Mouse (Mus musculus) midbrain, embryonic 15.5 days (tissue): ENCODE measurements around the gene Slc12a3. TPM values are rescaled to one million over a fixed set of nuclear protein-coding genes. Genes with fewer than 3 reads are reported as not detected.

Experiments
- ATAC-seq: fragments of 200-750 bp; cut with Nextera tagmentation; replicated peaks from 2 replicates; pipeline ENCODE4 v1.8.0; 2017; ENCODE audit warnings: moderate TSS enrichment
- H3K27ac ChIP-seq: fragments of 300-500 bp; sonication (generic); 2 replicates; pipeline ENCODE4 v1.5.1; 2015; ENCODE audit warnings: mild to moderate bottlenecking, inconsistent platforms
- H3K27me3 ChIP-seq: fragments of 300-500 bp; sonication (generic); replicated peaks from 2 replicates; pipeline ENCODE4 v1.6.1; 2015; ENCODE audit warnings: inconsistent platforms
- H3K36me3 ChIP-seq: fragments of 300-500 bp; sonication (generic); replicated peaks from 2 replicates; pipeline ENCODE4 v1.6.1; 2015; ENCODE audit warnings: inconsistent platforms
- H3K4me1 ChIP-seq: fragments of 300-500 bp; sonication (generic); 2 replicates; pipeline ENCODE4 v1.6.1; 2015; ENCODE audit warnings: inconsistent platforms
- H3K4me2 ChIP-seq: fragments of 300-500 bp; sonication (generic); 2 replicates; pipeline ENCODE4 v1.6.1; 2015; ENCODE audit warnings: inconsistent platforms, mild to moderate bottlenecking, moderate library complexity
- H3K4me3 ChIP-seq: fragments of 300-500 bp; sonication (generic); 2 replicates; pipeline ENCODE4 v1.5.1; 2015; ENCODE audit warnings: mild to moderate bottlenecking, inconsistent platforms
- H3K9ac ChIP-seq: fragments of 300-500 bp; sonication (generic); 2 replicates; pipeline ENCODE4 v1.6.1; 2015; ENCODE audit warnings: mild to moderate bottlenecking, inconsistent platforms
- H3K9me3 ChIP-seq: fragments of 300-500 bp; sonication (generic); 2 replicates; pipeline ENCODE4 v1.6.1; 2016; ENCODE audit warnings: inconsistent platforms
- WGBS: fragments of 180-500 bp; shearing (Covaris S2); methylation state at CpG from one replicate; pipeline ENCODE4 v1.1.7; 2015; ENCODE audit warnings: mixed read lengths; 5-methylcytosine and 5-hydroxymethylcytosine counted together
- polyA plus RNA-seq: library from polyadenylated mRNA; unstranded; fragments of >200 nt; fragmentation: Nextera tagmentation; extraction: Ambion mirVana; gene quantifications from 2 replicates; pipeline ENCODE4 v1.2.1, GENCODE M21; 2015

Gene Slc12a3
- polyA plus RNA-seq, 1 experiment from 2014 or later: 0.05 TPM

DNA sequence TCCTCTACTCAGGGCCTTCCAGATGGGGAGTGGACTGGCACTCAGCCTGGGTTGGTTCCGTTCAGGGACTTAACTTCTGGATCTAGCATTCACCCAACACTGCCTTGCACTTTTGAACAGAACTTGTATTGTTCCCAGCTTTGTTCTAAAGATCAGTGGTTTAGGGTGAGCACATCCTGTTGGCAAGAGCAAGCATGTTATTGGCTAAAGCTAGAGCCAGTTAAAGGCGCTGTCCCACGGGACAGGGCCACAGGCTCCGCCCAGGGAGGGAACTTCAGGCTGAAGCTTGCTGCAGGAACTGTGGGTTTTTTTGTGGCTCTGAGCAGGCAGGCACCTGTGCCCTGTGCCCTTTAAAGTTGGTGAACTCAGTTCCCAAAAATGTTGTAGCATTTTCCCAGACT is 34.3 kb downstream of the Slc12a3 start:
- no peak overlapping the region for H3K27ac ChIP-seq
- H3K36me3 ChIP-seq: no peaks in the 10 kb centered on the region
- H3K9ac ChIP-seq: no peak overlapping the region
- no peaks in the 10 kb centered on the region for H3K9me3 ChIP-seq
- H3K4me3 ChIP-seq: no peak overlapping the region
- H3K4me2 ChIP-seq: no peak overlapping the region
- no peak for ATAC-seq
- no peaks in the 10 kb centered on the region for H3K27me3 ChIP-seq
- 52% methylated on average over 4 of the region's 4 CpGs for WGBS
- no peaks in the 10 kb centered on the region for H3K4me1 ChIP-seq

DNA sequence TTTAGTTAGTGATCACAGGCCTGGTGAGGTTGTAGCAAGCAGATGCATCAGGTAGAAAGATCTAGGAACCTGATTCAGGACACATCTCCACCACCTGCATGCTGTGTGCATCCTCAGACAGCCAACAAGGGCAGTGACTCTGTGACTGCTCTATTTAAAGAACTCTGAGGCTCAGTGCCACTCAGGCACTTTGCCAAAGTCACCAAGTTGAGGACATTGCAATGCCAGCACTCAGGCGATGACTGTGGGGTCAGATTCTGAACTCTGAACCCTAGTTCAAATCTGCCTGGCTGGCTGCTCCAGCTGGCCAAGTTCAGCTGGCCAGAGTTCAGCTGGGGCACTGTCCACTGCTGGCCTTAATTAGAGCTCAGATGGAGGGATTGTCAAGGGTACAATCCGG is 34.9 kb downstream of the Slc12a3 start:
- Histone ChIP-seq H3K9me3 (no peaks in the 10 kb centered on the region), H3K27me3 (no peaks in the 10 kb centered on the region), H3K4me1 (no peaks in the 10 kb centered on the region), H3K27ac (no peak overlapping the region), H3K36me3 (no peaks in the 10 kb centered on the region), H3K9ac (no peak overlapping the region), H3K4me2 (no peak overlapping the region), H3K4me3 (no peak overlapping the region)
- 91% methylated on average over 2 of the region's 2 CpGs for WGBS
- ATAC-seq: no peak

GRCm38 (mm10) chr8:94364686-94365312 is 35.8 kb downstream of the Slc12a3 start:
- Histone ChIP-seq H3K27ac (no peak overlapping the region), H3K36me3 (no peaks in the 10 kb centered on the region), H3K9me3 (no peaks in the 10 kb centered on the region), H3K4me1 (no peaks in the 10 kb centered on the region), H3K4me2 (no peak overlapping the region), H3K9ac (no peak overlapping the region), H3K27me3 (no peaks in the 10 kb centered on the region), H3K4me3 (no peak overlapping the region)
- no peak for ATAC-seq
- WGBS: 86% methylated on average over 6 of the region's 6 CpGs

DNA sequence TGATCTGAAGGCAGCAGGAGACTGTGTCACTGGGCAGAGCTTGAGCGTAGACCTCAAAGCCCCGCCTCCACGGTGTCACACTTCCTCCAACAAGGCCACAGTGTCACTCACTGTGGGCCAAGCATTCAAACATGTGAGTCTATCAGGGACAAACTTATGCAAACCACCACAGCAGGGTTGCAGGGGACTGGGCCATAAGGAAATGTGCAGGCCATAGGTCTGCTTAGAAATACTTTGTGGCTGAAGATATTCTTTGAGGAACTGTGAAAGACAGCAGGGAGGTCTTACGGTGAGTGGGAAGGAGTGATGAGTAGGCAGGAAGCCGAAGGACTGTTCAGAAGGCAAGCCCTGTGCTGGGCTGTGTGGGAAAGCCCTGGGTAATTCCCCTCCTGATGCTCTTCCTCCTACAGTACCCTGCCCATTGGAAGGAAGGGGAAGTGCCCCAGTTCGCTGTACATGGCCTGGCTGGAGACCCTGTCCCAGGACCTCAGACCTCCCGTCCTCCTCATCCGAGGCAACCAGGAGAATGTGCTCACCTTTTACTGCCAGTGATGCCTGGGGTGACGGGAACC is 36.5 kb downstream of the Slc12a3 start:
- Histone ChIP-seq H3K27ac (no peak overlapping the region), H3K4me3 (no peak overlapping the region), H3K9me3 (no peaks in the 10 kb centered on the region), H3K9ac (no peak overlapping the region), H3K27me3 (no peaks in the 10 kb centered on the region), H3K36me3 (no peaks in the 10 kb centered on the region), H3K4me1 (no peaks in the 10 kb centered on the region), H3K4me2 (no peak overlapping the region)
- ATAC-seq: no peak
- 89% methylated on average over 9 of the region's 9 CpGs for WGBS

DNA sequence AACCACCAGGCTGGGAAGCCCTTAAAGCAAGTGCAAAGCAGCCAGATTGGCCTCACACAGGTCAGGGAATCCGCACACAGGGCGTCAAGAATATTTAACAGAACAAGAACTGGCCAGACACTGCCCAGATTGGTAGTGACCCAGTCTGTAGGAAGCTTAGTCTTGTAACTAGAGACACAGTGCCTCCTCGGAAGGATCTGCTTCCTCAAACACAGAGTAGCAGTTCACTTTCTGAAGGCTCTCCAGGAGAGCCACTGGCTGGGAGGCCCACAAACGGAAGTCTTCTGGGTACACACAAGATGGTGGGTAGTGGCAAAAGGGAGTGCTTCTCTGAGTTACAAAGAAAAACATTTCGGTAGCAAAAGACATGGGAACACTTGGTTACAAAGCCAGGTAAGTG is 41.8 kb downstream of the Slc12a3 start:
- H3K27me3 ChIP-seq: no peaks in the 10 kb centered on the region
- no peaks in the 10 kb centered on the region for H3K9me3 ChIP-seq
- no peak for ATAC-seq
- H3K4me3 ChIP-seq: no peak overlapping the region
- H3K4me2 ChIP-seq: no peak overlapping the region
- no peak overlapping the region for H3K27ac ChIP-seq
- H3K9ac ChIP-seq: no peak overlapping the region
- H3K36me3 ChIP-seq: no peaks in the 10 kb centered on the region
- 84% methylated on average over 5 of the region's 5 CpGs for WGBS
- H3K4me1 ChIP-seq: no peaks in the 10 kb centered on the region

- Histone ChIP-seq H3K27me3 (no peaks in the 10 kb centered on the region), H3K4me1 (no peaks in the 10 kb centered on the region), H3K36me3 (no peaks in the 10 kb centered on the region), H3K4me3 (no peak overlapping the region), H3K9ac (no peak overlapping the region), H3K27ac (no peak overlapping the region), H3K4me2 (no peak overlapping the region), H3K9me3 (no peaks in the 10 kb centered on the region)
- WGBS: 88% methylated on average over 6 of the region's 6 CpGs
- ATAC-seq: no peak
Observed at GRCm38 (mm10) chr8:94372955-94373599, 44.1 kb downstream of the Slc12a3 start.

- no peak overlapping the region for H3K9ac ChIP-seq
- ATAC-seq: no peak
- H3K4me3 ChIP-seq: no peak overlapping the region
- no peak overlapping the region for H3K27ac ChIP-seq
- no peaks in the 10 kb centered on the region for H3K9me3 ChIP-seq
- no peak overlapping the region for H3K4me2 ChIP-seq
- H3K4me1 ChIP-seq: no peaks in the 10 kb centered on the region
- H3K27me3 ChIP-seq: no peaks in the 10 kb centered on the region
- WGBS: 75% methylated on average over 3 of the region's 3 CpGs
- no peaks in the 10 kb centered on the region for H3K36me3 ChIP-seq
Observed at GRCm38 (mm10) chr8:94375551-94375991, 46.6 kb downstream of the Slc12a3 start.

GRCm38 (mm10) chr8:94376176-94376575 is 47.2 kb downstream of the Slc12a3 start:
- H3K36me3 ChIP-seq: no peaks in the 10 kb centered on the region
- no peaks in the 10 kb centered on the region for H3K9me3 ChIP-seq
- no peak overlapping the region for H3K27ac ChIP-seq
- WGBS: 93% methylated on average over 3 of the region's 3 CpGs
- H3K4me3 ChIP-seq: no peak overlapping the region
- ATAC-seq: no peak
- no peaks in the 10 kb centered on the region for H3K4me1 ChIP-seq
- no peak overlapping the region for H3K9ac ChIP-seq
- H3K4me2 ChIP-seq: no peak overlapping the region
- H3K27me3 ChIP-seq: no peaks in the 10 kb centered on the region

GRCm38 (mm10) chr8:94376580-94376979 is 47.6 kb downstream of the Slc12a3 start:
- Histone ChIP-seq H3K27me3 (no peaks in the 10 kb centered on the region), H3K27ac (no peak overlapping the region), H3K4me2 (no peak overlapping the region), H3K4me3 (no peak overlapping the region), H3K9me3 (no peaks in the 10 kb centered on the region), H3K4me1 (no peaks in the 10 kb centered on the region), H3K9ac (no peak overlapping the region), H3K36me3 (no peaks in the 10 kb centered on the region)
- 91% methylated on average over 2 of the region's 2 CpGs for WGBS
- ATAC-seq: no peak

DNA sequence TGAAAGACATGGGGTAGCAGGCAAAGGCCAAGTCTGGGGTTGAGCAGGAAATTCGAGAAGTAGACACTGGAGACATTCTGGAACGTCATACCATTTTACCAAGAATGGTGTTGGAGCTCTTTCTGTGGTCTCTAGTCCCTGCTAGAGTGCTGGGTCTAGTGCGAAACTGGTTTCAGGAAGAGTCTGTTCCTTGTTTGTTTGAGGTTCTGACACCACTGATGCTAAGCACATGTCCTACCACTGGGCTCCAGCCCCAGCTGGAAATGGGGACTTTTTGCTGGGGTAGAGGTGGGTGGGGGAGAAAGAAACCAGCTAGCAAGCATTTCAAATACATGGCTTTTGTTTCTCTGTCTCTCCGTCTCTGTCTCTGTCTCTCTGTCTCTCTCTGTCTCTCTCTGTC is 48.0 kb downstream of the Slc12a3 start:
- no peak for ATAC-seq
- Histone ChIP-seq H3K4me1 (no peaks in the 10 kb centered on the region), H3K4me3 (no peak overlapping the region), H3K27ac (no peak overlapping the region), H3K9me3 (no peaks in the 10 kb centered on the region), H3K36me3 (no peaks in the 10 kb centered on the region), H3K4me2 (no peak overlapping the region), H3K27me3 (no peaks in the 10 kb centered on the region), H3K9ac (no peak overlapping the region)
- WGBS: 83% methylated on average over 4 of the region's 4 CpGs

DNA sequence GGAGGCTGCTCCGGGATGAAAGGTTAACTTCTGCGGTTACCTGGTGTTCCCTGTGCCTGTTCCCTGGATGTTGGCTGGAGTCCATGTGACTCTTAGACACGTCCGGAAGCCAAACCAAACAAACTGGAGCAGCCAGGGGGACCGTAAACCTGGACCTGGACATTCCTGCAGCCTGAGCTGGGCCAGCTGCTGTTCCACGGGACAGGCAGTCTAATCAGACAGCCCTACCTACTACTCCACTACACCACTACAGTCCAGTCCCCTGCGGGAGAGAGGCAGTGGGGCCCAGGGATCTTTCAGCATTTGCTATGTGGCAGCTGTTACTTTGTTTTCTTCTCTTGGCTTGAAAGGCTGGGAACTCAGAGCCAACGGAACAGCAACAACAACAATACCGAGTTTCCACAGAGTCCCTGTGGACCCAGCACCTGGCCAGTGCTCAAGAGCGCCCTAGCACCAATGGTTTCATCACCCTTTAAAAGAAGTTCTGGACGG is 48.8 kb downstream of the Slc12a3 start:
- Histone ChIP-seq H3K4me2 (no peak overlapping the region), H3K4me3 (no peak overlapping the region), H3K9ac (no peak overlapping the region), H3K27me3 (no peaks in the 10 kb centered on the region), H3K4me1 (no peaks in the 10 kb centered on the region), H3K27ac (no peak overlapping the region), H3K36me3 (no peaks in the 10 kb centered on the region), H3K9me3 (no peaks in the 10 kb centered on the region)
- ATAC-seq: no peak
- WGBS: 66% methylated on average over 11 of the region's 11 CpGs

DNA sequence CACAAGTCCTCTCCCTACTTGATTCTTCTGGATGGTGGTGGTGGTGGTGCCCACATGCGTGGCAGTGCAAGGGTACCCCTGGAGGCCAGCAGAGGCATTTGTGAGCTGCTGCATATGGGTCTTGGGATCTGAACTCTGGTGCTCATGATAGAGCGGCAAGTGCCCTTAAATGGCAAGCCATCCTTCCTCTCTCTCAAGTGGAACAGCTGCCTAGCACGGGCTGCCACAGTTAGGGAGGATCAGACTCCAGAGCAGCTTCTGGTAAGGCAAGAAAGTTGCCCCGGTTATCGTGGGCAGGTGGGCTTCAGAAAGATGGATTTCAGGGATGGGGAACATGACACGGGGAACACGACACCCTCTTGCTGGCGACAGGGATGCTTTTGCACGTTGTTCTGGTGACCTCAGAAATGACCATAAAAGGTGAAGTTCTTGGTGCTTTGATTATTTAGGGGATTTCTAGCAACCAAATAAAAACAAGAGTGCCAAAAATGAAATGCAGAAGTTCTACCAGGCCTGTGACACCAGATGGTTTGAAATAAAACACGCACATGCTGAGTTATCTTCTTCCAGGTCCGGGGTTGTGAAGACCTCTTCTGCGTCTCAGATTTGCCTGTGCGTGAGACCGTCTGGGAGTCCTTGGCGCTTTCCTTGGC is 49.9 kb downstream of the Slc12a3 start:
- Histone ChIP-seq H3K4me2 (no peak overlapping the region), H3K9ac (no peak overlapping the region), H3K36me3 (no peaks in the 10 kb centered on the region), H3K9me3 (no peaks in the 10 kb centered on the region), H3K4me1 (no peaks in the 10 kb centered on the region), H3K27ac (no peak overlapping the region), H3K4me3 (no peak overlapping the region), H3K27me3 (no peaks in the 10 kb centered on the region)
- WGBS: 92% methylated on average over 15 of the region's 15 CpGs
- ATAC-seq: no peak
